Mouse (Mus musculus): ENCODE data around the gene Xkrx. TPM values are rescaled to one million over a fixed set of nuclear protein-coding genes. Genes with fewer than 3 reads are reported as not detected.

The Xkrx gene
- polyA plus RNA-seq, 1 experiment from 2014 or later = not detected

DNA sequence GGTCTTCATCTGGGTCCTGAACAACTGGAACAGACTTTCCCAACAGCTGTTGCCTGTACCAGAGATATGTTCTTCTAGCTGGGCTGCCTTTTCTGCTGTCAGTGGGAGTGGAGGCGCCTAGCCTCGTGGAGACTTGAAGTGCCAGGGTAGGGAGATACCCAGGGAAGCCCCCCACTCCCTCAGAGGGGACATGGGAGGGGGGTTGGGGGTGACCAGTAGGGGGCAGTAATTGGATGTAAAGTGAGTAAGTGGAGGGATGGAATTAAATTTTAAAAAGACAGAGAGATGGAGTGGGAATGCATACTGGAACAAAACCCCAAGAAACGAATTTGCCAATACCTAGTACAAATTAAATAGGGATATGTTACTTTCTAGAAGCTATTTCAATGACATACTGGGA is 28.1 kb downstream of the Xkrx start:
- 49% methylated on average over 3 of the region's 3 CpGs for WGBS
- Histone ChIP-seq H3K27me3 (replicated peaks; ENCODE audit: low read depth, poor library complexity, severe bottlenecking) (peaks cover 73% of the 10 kb centered on the region), H3K4me3 (no peak overlapping the region), H3K9me3 (no peaks in the 10 kb centered on the region), H3K4me1 (no peaks in the 10 kb centered on the region), H3K27ac (replicated peaks) (no peak overlapping the region), H3K36me3 (replicated peaks) (no peaks in the 10 kb centered on the region)
- DNase-seq (ENCODE audit: low spot score) = peak; percentile 10

DNA sequence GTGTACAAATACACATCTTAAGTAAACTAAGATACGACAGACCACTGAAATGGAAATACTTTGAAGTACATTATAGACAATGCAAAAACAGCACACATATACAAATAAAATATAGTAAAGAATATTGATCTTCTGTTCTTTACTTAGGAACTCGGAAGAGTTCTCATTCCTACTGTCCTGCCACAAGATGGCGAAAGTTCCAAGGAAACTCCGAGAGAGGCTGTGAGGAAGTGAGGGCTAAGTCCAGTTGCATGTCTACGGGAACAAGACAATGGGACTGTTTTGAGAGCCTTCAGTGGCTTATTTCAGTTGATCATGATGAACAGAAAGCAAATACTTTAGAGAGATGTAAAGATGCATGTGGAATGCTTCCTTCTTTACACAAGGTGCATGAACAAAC is 29.6 kb downstream of the Xkrx start:
- H3K27ac ChIP-seq (replicated peaks) = no peak overlapping the region
- H3K36me3 ChIP-seq (replicated peaks) = no peaks in the 10 kb centered on the region
- H3K4me3 ChIP-seq = no peak overlapping the region
- WGBS = 36% methylated on average over 5 of the region's 5 CpGs
- peaks cover 73% of the 10 kb centered on the region for H3K27me3 ChIP-seq (replicated peaks; ENCODE audit: low read depth, poor library complexity, severe bottlenecking)
- no peaks in the 10 kb centered on the region for H3K9me3 ChIP-seq
- DNase-seq (ENCODE audit: low spot score) = peak; percentile 21
- no peaks in the 10 kb centered on the region for H3K4me1 ChIP-seq

DNA sequence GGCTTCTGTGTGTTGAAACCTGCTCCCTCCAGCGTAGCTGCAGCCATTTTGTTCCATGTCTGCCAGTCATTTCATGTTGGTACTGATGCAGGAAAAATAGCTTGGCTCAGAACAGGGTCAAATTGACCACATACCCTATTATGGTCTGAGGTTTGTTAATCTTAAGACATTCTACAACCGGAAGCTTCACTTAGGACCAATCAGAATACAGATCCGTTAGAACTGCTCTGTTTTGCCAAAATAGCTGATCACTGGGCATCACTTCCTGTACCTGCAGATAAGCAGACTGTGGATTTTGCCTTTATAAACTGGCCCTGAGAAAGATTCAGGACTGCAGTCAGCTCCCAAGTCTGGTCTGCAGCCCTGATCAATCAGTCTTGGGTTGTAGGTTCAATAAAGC is 33.3 kb downstream of the Xkrx start:
- 80% methylated on average over 3 of the region's 3 CpGs for WGBS
- no peaks in the 10 kb centered on the region for H3K36me3 ChIP-seq (replicated peaks)
- H3K27me3 ChIP-seq (replicated peaks; ENCODE audit: low read depth, poor library complexity, severe bottlenecking) = peaks cover 78% of the 10 kb centered on the region
- H3K27ac ChIP-seq (replicated peaks) = no peak overlapping the region
- DNase-seq (ENCODE audit: low spot score) = no peak
- no peak overlapping the region for H3K4me3 ChIP-seq
- H3K4me1 ChIP-seq = no peaks in the 10 kb centered on the region
- H3K9me3 ChIP-seq = no peaks in the 10 kb centered on the region

DNA sequence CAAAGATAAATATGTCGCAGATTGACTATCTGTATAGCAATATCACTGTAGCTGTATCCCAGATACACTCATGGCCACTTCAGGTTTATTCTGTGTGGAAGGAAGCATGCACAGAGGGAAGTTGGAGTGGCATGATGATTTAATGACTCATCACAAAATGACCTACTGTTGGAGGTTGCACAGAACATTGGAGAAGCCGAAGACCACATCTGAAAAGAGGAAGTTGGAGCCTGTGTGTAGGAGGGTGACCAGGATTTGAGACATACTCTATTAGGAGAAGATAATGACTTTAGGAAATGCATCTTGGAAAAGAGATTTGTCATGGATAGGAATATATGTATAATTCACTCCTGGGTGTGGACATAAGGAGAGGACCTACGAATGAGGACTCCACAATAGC is 45.5 kb downstream of the Xkrx start:
- peaks cover 60% of the 10 kb centered on the region for H3K27me3 ChIP-seq (replicated peaks; ENCODE audit: low read depth, poor library complexity, severe bottlenecking)
- no peaks in the 10 kb centered on the region for H3K4me1 ChIP-seq
- no peak for DNase-seq (ENCODE audit: low spot score)
- no peaks in the 10 kb centered on the region for H3K36me3 ChIP-seq (replicated peaks)
- no peak overlapping the region for H3K4me3 ChIP-seq
- H3K27ac ChIP-seq (replicated peaks) = no peak overlapping the region
- no peaks in the 10 kb centered on the region for H3K9me3 ChIP-seq
- 72% methylated on average over 3 of the region's 3 CpGs for WGBS

DNA sequence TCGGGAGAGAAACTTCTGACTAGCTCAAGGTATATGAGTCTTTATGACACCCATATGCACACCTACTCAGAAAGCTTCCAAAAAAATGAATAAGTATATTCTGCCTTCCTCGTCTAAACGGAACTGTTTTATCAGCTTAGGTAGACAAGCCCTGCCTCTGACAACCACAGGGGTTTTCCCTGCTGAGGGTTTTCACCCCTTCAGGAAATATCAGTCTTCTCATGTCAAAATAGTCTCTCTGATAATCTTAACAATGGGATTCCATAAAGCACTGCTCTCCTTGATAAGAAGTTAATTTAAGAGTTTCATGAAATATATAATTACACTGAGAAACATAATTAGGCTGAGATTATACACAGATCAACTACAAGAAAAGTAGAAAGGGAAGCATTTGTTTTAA is 50.1 kb downstream of the Xkrx start:
- no peaks in the 10 kb centered on the region for H3K9me3 ChIP-seq
- no peaks in the 10 kb centered on the region for H3K36me3 ChIP-seq (replicated peaks)
- H3K27me3 ChIP-seq (replicated peaks; ENCODE audit: low read depth, poor library complexity, severe bottlenecking) = peaks cover 64% of the 10 kb centered on the region
- no peak overlapping the region for H3K27ac ChIP-seq (replicated peaks)
- H3K4me3 ChIP-seq = no peak overlapping the region
- DNase-seq (ENCODE audit: low spot score) = no peak
- 89% methylated on average over 3 of the region's 3 CpGs for WGBS
- H3K4me1 ChIP-seq = no peaks in the 10 kb centered on the region

DNA sequence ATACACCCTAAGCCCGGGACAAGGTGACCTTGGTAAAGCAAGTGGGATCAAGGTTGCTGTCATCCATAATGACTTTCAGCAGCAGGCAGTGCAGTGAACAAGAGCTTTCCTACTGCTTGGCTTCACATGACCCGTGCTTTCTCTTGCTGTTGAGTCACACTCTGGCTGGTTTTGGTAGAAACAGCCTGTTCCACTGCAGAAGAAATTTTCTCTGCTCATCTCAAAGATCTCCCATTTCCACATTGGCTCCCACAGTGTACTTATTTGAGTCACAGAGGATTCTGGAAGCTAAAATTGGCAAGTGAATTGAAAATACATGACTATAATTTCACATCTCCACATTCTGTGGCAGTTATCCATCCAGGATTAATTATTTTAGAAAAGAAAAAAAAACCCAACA is 59.2 kb downstream of the Xkrx start:
- Histone ChIP-seq H3K36me3 (replicated peaks) (no peaks in the 10 kb centered on the region), H3K4me1 (no peaks in the 10 kb centered on the region), H3K4me3 (no peak overlapping the region), H3K27me3 (replicated peaks; ENCODE audit: low read depth, poor library complexity, severe bottlenecking) (peaks cover 38% of the 10 kb centered on the region), H3K27ac (replicated peaks) (no peak overlapping the region), H3K9me3 (no peaks in the 10 kb centered on the region)
- WGBS = 71% methylated on average over 2 of the region's 2 CpGs
- no peak for DNase-seq (ENCODE audit: low spot score)

Other genes starting within 250 kb of the Xkrx start
- gene Sytl4, start 180.3 kb downstream of the Xkrx start, polyA plus RNA-seq (2016; fragmentation: Nextera tagmentation; extraction: Ambion mirVana) = 1.6 and 1.7 TPM in 2 replicates
- 68.1 and 68.3 TPM in 2 replicates for gene Cstf2, start 102.9 kb downstream of the Xkrx start, polyA plus RNA-seq (2016; fragmentation: Nextera tagmentation; extraction: Ambion mirVana)
- not detected in 2 replicates for gene Arl13a, start 25.4 kb upstream of the Xkrx start, polyA plus RNA-seq (2016; fragmentation: Nextera tagmentation; extraction: Ambion mirVana)
- gene Nox1, start 59.9 kb upstream of the Xkrx start, polyA plus RNA-seq (2016; fragmentation: Nextera tagmentation; extraction: Ambion mirVana) = 0.06 TPM in 1 of 2 replicates, not detected in the other
- gene Trmt2b, start 114.9 kb upstream of the Xkrx start, polyA plus RNA-seq (2016; fragmentation: Nextera tagmentation; extraction: Ambion mirVana) = 8.0 and 8.3 TPM in 2 replicates
- 5.1 and 7.9 TPM in 2 replicates for gene Tmem35a, start 133.1 kb upstream of the Xkrx start, polyA plus RNA-seq (2016; fragmentation: Nextera tagmentation; extraction: Ambion mirVana)
- 29.5 and 29.7 TPM in 2 replicates for gene Cenpi, start 146.0 kb upstream of the Xkrx start, polyA plus RNA-seq (2016; fragmentation: Nextera tagmentation; extraction: Ambion mirVana)
- gene Drp2, start 242.5 kb upstream of the Xkrx start, polyA plus RNA-seq (2016; fragmentation: Nextera tagmentation; extraction: Ambion mirVana) = 1.4 and 1.8 TPM in 2 replicates

All from embryonic facial prominence, embryonic 10.5 days (tissue).